Mouse (Mus musculus): ENCODE measurements at regions not wholly inside any gene's neighbourhood (a gene's known extent, or its start where the extent isn't known, plus 50 kb on each side); places are given as distances from the start of the nearest gene placed in this dataset.

DNA sequence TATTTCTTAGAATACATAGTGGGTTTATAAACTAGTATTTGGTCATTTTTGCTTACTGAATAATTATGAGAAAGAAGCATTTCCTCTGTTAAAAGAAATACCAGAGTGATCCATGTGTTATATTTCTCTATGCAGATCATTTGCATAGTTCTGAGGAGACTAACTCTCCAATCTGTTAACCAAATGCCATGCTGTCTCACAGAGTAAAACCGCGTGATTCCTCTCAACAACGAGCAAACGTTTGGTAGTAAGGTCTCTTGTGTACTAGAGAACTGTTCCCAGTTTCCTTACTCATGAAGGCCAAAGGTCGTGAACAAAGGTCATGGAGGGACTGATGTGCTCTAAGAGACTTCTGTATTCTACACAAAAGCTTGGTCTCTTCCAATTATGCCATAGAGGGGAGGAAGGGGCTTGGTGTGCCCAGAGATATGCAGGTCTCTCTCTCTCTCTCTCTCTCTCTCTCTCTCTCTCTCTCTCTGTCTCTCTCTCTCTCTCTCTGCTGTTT, 152.3 kb upstream of the Avpr1a start:
- no peak for TF ChIP-seq CTCF (conservative IDR thresholded peaks at IDR 0.05; ENCODE audit: insufficient read depth, insufficient read length, low read depth, low read length)
- TF ChIP-seq POLR2A (IDR thresholded peaks at IDR 0.05; ENCODE audit: low read depth, low read length): no peak

All from kidney, adult 2 months (tissue).